Mouse (Mus musculus): Measurements from ENCODE around the gene Reg4. TPM values are rescaled to one million over a fixed set of nuclear protein-coding genes. Genes with fewer than 3 reads are reported as not detected.

Reg4 gene
- polyA plus RNA-seq, 1 experiment = not detected

GRCm38 (mm10) chr3:98227763-98228162 lies 5.8 kb downstream of the Reg4 start:
- H3K9me3 ChIP-seq (ENCODE audit: control insufficient read depth, low read length) = no peaks in the 10 kb centered on the region
- H3K4me1 ChIP-seq (ENCODE audit: control insufficient read depth) = no peaks in the 10 kb centered on the region
- H3K4me3 ChIP-seq (replicated peaks) = no peak overlapping the region
- H3K27me3 ChIP-seq (ENCODE audit: control insufficient read depth) = no peaks in the 10 kb centered on the region
- TF ChIP-seq TAL1 (IDR thresholded peaks at IDR 0.05; ENCODE audit: low read length) (no peak), GATA1 (IDR thresholded peaks at IDR 0.05; ENCODE audit: low read length) (no peak)
- no peaks in the 10 kb centered on the region for H3K36me3 ChIP-seq (ENCODE audit: control insufficient read depth)

GRCm38 (mm10) chr3:98229943-98230342 lies 8.0 kb downstream of the Reg4 start:
- no peaks in the 10 kb centered on the region for H3K27me3 ChIP-seq (ENCODE audit: control insufficient read depth)
- no peaks in the 10 kb centered on the region for H3K36me3 ChIP-seq (ENCODE audit: control insufficient read depth)
- no peak overlapping the region for H3K4me3 ChIP-seq (replicated peaks)
- no peaks in the 10 kb centered on the region for H3K4me1 ChIP-seq (ENCODE audit: control insufficient read depth)
- H3K9me3 ChIP-seq (ENCODE audit: control insufficient read depth, low read length) = no peaks in the 10 kb centered on the region
- no peak for TF ChIP-seq TAL1 (IDR thresholded peaks at IDR 0.05; ENCODE audit: low read length)
- no peak for TF ChIP-seq GATA1 (IDR thresholded peaks at IDR 0.05; ENCODE audit: low read length)

- Histone ChIP-seq H3K4me1 (ENCODE audit: control insufficient read depth) (no peaks in the 10 kb centered on the region), H3K36me3 (ENCODE audit: control insufficient read depth) (no peaks in the 10 kb centered on the region), H3K27me3 (ENCODE audit: control insufficient read depth) (no peaks in the 10 kb centered on the region), H3K4me3 (replicated peaks) (no peak overlapping the region), H3K9me3 (ENCODE audit: control insufficient read depth, low read length) (no peaks in the 10 kb centered on the region)
- TF ChIP-seq TAL1 (IDR thresholded peaks at IDR 0.05; ENCODE audit: low read length) (no peak), GATA1 (IDR thresholded peaks at IDR 0.05; ENCODE audit: low read length) (no peak)
Observed at GRCm38 (mm10) chr3:98233504-98233903, 11.5 kb downstream of the Reg4 start.

- Histone ChIP-seq H3K9me3 (ENCODE audit: control insufficient read depth, low read length) (no peaks in the 10 kb centered on the region), H3K36me3 (ENCODE audit: control insufficient read depth) (no peaks in the 10 kb centered on the region), H3K4me3 (replicated peaks) (no peak overlapping the region), H3K27me3 (ENCODE audit: control insufficient read depth) (no peaks in the 10 kb centered on the region), H3K4me1 (ENCODE audit: control insufficient read depth) (no peaks in the 10 kb centered on the region)
- TF ChIP-seq GATA1 (IDR thresholded peaks at IDR 0.05; ENCODE audit: low read length) (no peak), TAL1 (IDR thresholded peaks at IDR 0.05; ENCODE audit: low read length) (no peak)
Observed at GRCm38 (mm10) chr3:98236266-98236665, 14.3 kb downstream of the Reg4 start.

- Histone ChIP-seq H3K4me3 (replicated peaks) (no peak overlapping the region), H3K9me3 (ENCODE audit: control insufficient read depth, low read length) (no peaks in the 10 kb centered on the region), H3K27me3 (ENCODE audit: control insufficient read depth) (no peaks in the 10 kb centered on the region), H3K4me1 (ENCODE audit: control insufficient read depth) (no peaks in the 10 kb centered on the region), H3K36me3 (ENCODE audit: control insufficient read depth) (no peaks in the 10 kb centered on the region)
- TF ChIP-seq TAL1 (IDR thresholded peaks at IDR 0.05; ENCODE audit: low read length) = no peak
- no peak for TF ChIP-seq GATA1 (IDR thresholded peaks at IDR 0.05; ENCODE audit: low read length)
Observed at GRCm38 (mm10) chr3:98237240-98237639, 15.3 kb downstream of the Reg4 start.

- no peak overlapping the region for H3K4me3 ChIP-seq (replicated peaks)
- H3K27me3 ChIP-seq (ENCODE audit: control insufficient read depth) = no peaks in the 10 kb centered on the region
- TF ChIP-seq GATA1 (IDR thresholded peaks at IDR 0.05; ENCODE audit: low read length) = no peak
- TF ChIP-seq TAL1 (IDR thresholded peaks at IDR 0.05; ENCODE audit: low read length) = no peak
- H3K36me3 ChIP-seq (ENCODE audit: control insufficient read depth) = no peaks in the 10 kb centered on the region
- H3K4me1 ChIP-seq (ENCODE audit: control insufficient read depth) = no peaks in the 10 kb centered on the region
- no peaks in the 10 kb centered on the region for H3K9me3 ChIP-seq (ENCODE audit: control insufficient read depth, low read length)
Observed at GRCm38 (mm10) chr3:98238150-98238549, 16.2 kb downstream of the Reg4 start.

GRCm38 (mm10) chr3:98242051-98242450 lies 20.1 kb downstream of the Reg4 start:
- Histone ChIP-seq H3K36me3 (ENCODE audit: control insufficient read depth) (no peaks in the 10 kb centered on the region), H3K9me3 (ENCODE audit: control insufficient read depth, low read length) (no peaks in the 10 kb centered on the region), H3K4me1 (ENCODE audit: control insufficient read depth) (peaks cover 7% of the 10 kb centered on the region), H3K27me3 (ENCODE audit: control insufficient read depth) (no peaks in the 10 kb centered on the region), H3K4me3 (replicated peaks) (no peak overlapping the region)
- TF ChIP-seq TAL1 (IDR thresholded peaks at IDR 0.05; ENCODE audit: low read length) (no peak), GATA1 (IDR thresholded peaks at IDR 0.05; ENCODE audit: low read length) (no peak)

- no peak for TF ChIP-seq TAL1 (IDR thresholded peaks at IDR 0.05; ENCODE audit: low read length)
- TF ChIP-seq GATA1 (IDR thresholded peaks at IDR 0.05; ENCODE audit: low read length) = no peak
Observed at GRCm38 (mm10) chr3:98242458-98243037, 20.6 kb downstream of the Reg4 start.

GRCm38 (mm10) chr3:98245892-98246291 lies 23.9 kb downstream of the Reg4 start:
- H3K36me3 ChIP-seq (ENCODE audit: control insufficient read depth) = no peaks in the 10 kb centered on the region
- no peak overlapping the region for H3K4me3 ChIP-seq (replicated peaks)
- no peaks in the 10 kb centered on the region for H3K27me3 ChIP-seq (ENCODE audit: control insufficient read depth)
- TF ChIP-seq TAL1 (IDR thresholded peaks at IDR 0.05; ENCODE audit: low read length) (no peak), GATA1 (IDR thresholded peaks at IDR 0.05; ENCODE audit: low read length) (no peak)
- H3K4me1 ChIP-seq (ENCODE audit: control insufficient read depth) = peaks cover 10% of the 10 kb centered on the region
- no peaks in the 10 kb centered on the region for H3K9me3 ChIP-seq (ENCODE audit: control insufficient read depth, low read length)

More at GRCm38 (mm10) chr3:98242458-98243037, 20.6 kb downstream of the Reg4 start:
- no peaks in the 10 kb centered on the region for H3K27me3 ChIP-seq (ENCODE audit: control insufficient read depth)
- no peaks in the 10 kb centered on the region for H3K36me3 ChIP-seq (ENCODE audit: control insufficient read depth)
- peaks cover 10% of the 10 kb centered on the region for H3K4me1 ChIP-seq (ENCODE audit: control insufficient read depth)
- H3K9me3 ChIP-seq (ENCODE audit: control insufficient read depth, low read length) = no peaks in the 10 kb centered on the region
- H3K4me3 ChIP-seq (replicated peaks) = no peak overlapping the region

All from erythroblast, embryonic 14.5 days (primary cell).